Mouse (Mus musculus): ENCODE results near the gene Gm26602.
"Not testable (repeated sequence)": the region's sequence is repeated elsewhere in the genome, so short reads cannot be mapped to it uniquely, and the experiment has no call there.

Gene Gm26602

DNA sequence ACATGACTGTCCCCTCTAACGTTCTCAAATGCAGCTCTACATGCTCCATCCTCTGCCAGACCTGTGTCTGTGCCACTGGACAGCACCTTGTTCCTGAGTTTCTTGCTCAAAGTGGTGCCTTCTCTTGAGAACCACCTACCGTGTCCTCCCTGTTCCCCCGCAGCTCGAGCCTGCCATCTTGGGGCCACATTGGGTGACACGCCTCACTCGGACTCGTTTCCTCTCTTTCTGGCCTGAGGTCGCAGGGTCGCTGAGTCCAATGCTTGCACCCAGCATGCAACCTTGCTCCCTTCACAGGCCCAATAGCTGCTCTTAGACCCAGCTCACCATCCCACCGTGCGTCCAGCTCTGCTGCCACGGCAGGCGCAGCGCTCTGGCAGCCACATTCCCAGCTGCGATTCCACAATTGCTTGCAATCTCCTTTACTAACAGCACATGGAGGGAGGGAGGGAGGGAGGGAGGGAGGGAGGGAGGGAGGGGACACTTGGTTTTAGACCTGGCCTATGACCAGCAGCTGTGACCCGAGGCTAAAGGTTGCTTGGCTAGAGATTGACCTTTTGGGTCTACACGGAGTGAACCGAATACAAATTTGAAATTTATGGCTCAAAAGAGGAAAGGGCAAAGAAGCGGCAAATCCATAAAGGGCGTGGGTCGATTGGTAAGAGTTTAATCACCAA is 47.6 kb downstream of the Gm26602 start:
- DNase-seq (ENCODE audit: low read depth, low spot score) = no peak

GRCm38 (mm10) chr10:79959412-79959811 is 48.8 kb downstream of the Gm26602 start:
- DNase-seq (ENCODE audit: low read depth, low spot score) = not testable (repeated sequence)

- DNase-seq (ENCODE audit: low read depth, low spot score) = peak; percentile 100
These were observed 49.4 kb downstream of the Gm26602 start, which contains the start of gene Wdr18 for GRCm38 (mm10) chr10:79959847-79960601. TSS of gene Wdr18 (plus strand) at chr10:79960152.
